Mouse (Mus musculus): ENCODE data around the gene Ube2v1.
"Not testable (repeated sequence)": the region's sequence is repeated elsewhere in the genome, so short reads cannot be mapped to it uniquely, and the experiment has no call there.

Ube2v1 gene

GRCm38 (mm10) chr2:167654911-167655600 is 23.2 kb upstream of the Ube2v1 start:
- DNase-seq: no peak

GRCm38 (mm10) chr2:167652694-167653093 is 20.8 kb upstream of the Ube2v1 start:
- no peak for DNase-seq

- DNase-seq: no peak
Measured at GRCm38 (mm10) chr2:167651622-167652021, 19.7 kb upstream of the Ube2v1 start.

- no peak for DNase-seq
Measured at GRCm38 (mm10) chr2:167649290-167650032, 17.6 kb upstream of the Ube2v1 start.

- no peak for DNase-seq
Measured at GRCm38 (mm10) chr2:167646411-167646810, 14.5 kb upstream of the Ube2v1 start.

- not testable (repeated sequence) for DNase-seq
Measured at GRCm38 (mm10) chr2:167643356-167644052, 11.6 kb upstream of the Ube2v1 start.

GRCm38 (mm10) chr2:167642164-167642563 is 10.3 kb upstream of the Ube2v1 start:
- no peak for DNase-seq

- DNase-seq: no peak
Measured at GRCm38 (mm10) chr2:167641337-167641736, 9.4 kb upstream of the Ube2v1 start.

- DNase-seq: no peak
Measured at GRCm38 (mm10) chr2:167640279-167640678, 8.4 kb upstream of the Ube2v1 start.

GRCm38 (mm10) chr2:167634865-167635512 is 3.1 kb upstream of the Ube2v1 start:
- no peak for DNase-seq

GRCm38 (mm10) chr2:167634338-167634770 is 2.5 kb upstream of the Ube2v1 start:
- DNase-seq: peak; percentile 93 to 96

GRCm38 (mm10) chr2:167633537-167633872 is 1.6 kb upstream of the Ube2v1 start:
- no peak for DNase-seq

- DNase-seq: no peak
Measured at GRCm38 (mm10) chr2:167632731-167633536, 1.0 kb upstream of the Ube2v1 start.

GRCm38 (mm10) chr2:167631181-167631590 is 709 bp downstream of the Ube2v1 start:
- DNase-seq: peak in 1 of 2 experiments; percentile 42

GRCm38 (mm10) chr2:167630421-167630820 is 1.5 kb downstream of the Ube2v1 start:
- no peak for DNase-seq

- DNase-seq: no peak
Measured at GRCm38 (mm10) chr2:167629665-167630209, 2.2 kb downstream of the Ube2v1 start.

- DNase-seq: no peak
Measured at GRCm38 (mm10) chr2:167628872-167629271, 3.0 kb downstream of the Ube2v1 start.

GRCm38 (mm10) chr2:167627019-167627418 is 4.9 kb downstream of the Ube2v1 start:
- DNase-seq: no peak

- no peak for DNase-seq
Measured at GRCm38 (mm10) chr2:167625670-167626069, 6.2 kb downstream of the Ube2v1 start.

GRCm38 (mm10) chr2:167624368-167625075 is 7.4 kb downstream of the Ube2v1 start:
- DNase-seq: no peak

- no peak for DNase-seq
Measured at GRCm38 (mm10) chr2:167622965-167623364, 8.9 kb downstream of the Ube2v1 start.
